Mouse (Mus musculus) limb, embryonic 14.5 days (tissue): Measurements from ENCODE around the gene Ankef1. TPM values are rescaled to one million over a fixed set of nuclear protein-coding genes. Genes with fewer than 3 reads are reported as not detected.

ENCODE experiments used
- ATAC-seq: fragments of 200-750 bp; cut with Nextera tagmentation; 2 replicates; pipeline ENCODE4 v1.8.0; 2017; ENCODE audit warnings: low read depth, moderate number of reproducible peaks, moderate TSS enrichment; ENCODE audit not compliant: low FRiP score
- DNase-seq: peaks from one replicate; pipeline ENCODE4 v3.0.0-alpha.2; 2015; ENCODE audit warnings: low spot score
- H3K27ac ChIP-seq: fragments of 300-500 bp; sonication (generic); replicated peaks from 2 replicates; pipeline ENCODE4 v1.5.1; 2014; ENCODE audit warnings: low read depth, mild to moderate bottlenecking, low read length, moderate library complexity, mixed read lengths
- H3K27me3 ChIP-seq: fragments of 300-500 bp; sonication (generic); 2 replicates; pipeline ENCODE4 v1.6.1; 2014; ENCODE audit warnings: low read length, mixed read lengths; ENCODE audit not compliant: control insufficient read depth, insufficient read depth
- H3K36me3 ChIP-seq: fragments of 300-500 bp; sonication (generic); 2 replicates; pipeline ENCODE4 v1.6.1; 2014; ENCODE audit warnings: mild to moderate bottlenecking, low read length, moderate library complexity, mixed read lengths; ENCODE audit not compliant: control insufficient read depth, insufficient read depth
- H3K4me1 ChIP-seq: fragments of 300-500 bp; sonication (generic); 2 replicates; pipeline ENCODE4 v1.6.1; 2014; ENCODE audit warnings: antibody characterized with exemption, low read length, mixed read lengths; ENCODE audit not compliant: control insufficient read depth, insufficient read depth
- H3K4me2 ChIP-seq: fragments of 300-500 bp; sonication (generic); replicated peaks from 2 replicates; pipeline ENCODE4 v1.6.1; 2014; ENCODE audit warnings: low read depth, mild to moderate bottlenecking, low read length, moderate library complexity; ENCODE audit not compliant: severe bottlenecking
- H3K4me3 ChIP-seq: fragments of 300-500 bp; sonication (generic); replicated peaks from 2 replicates; pipeline ENCODE4 v1.5.1; 2014; ENCODE audit warnings: low read length
- H3K9ac ChIP-seq: fragments of 300-500 bp; sonication (generic); 2 replicates; pipeline ENCODE4 v1.6.1; 2014; ENCODE audit warnings: mild to moderate bottlenecking, low read depth, low read length, moderate library complexity; ENCODE audit not compliant: severe bottlenecking
- H3K9me3 ChIP-seq: fragments of 300-500 bp; sonication (generic); 2 replicates; pipeline ENCODE4 v1.6.1; 2016; ENCODE audit warnings: low read length; ENCODE audit not compliant: control insufficient read depth
- POLR2A ChIP-seq: fragments of 200-500 bp; IDR thresholded peaks from 2 replicates; pipeline ENCODE4 v1.8.0; 2012; ENCODE audit warnings: inconsistent platforms, mild to moderate bottlenecking, moderate library complexity, borderline replicate concordance; ENCODE audit not compliant: insufficient read depth, insufficient read length; ENCODE audit errors: extremely low read depth
- WGBS: fragments of 180-500 bp; shearing (Covaris S2); extraction: QIAGEN DNeasy Blood & Tissue Kit; methylation state at CpG from one replicate; pipeline ENCODE4 v1.1.7; 2014; 5-methylcytosine and 5-hydroxymethylcytosine counted together
- polyA plus RNA-seq, 2 experiments: library from polyadenylated mRNA; depleted of rRNA in 1 of 2; stranded (reverse) in 1 of 2; unstranded in 1 of 2; fragments of >200 nt; fragmentation: Nextera tagmentation in 1 of 2; extraction: Ambion mirVana in 1 of 2; gene quantifications; 2 replicates each; pipeline versions ENCODE4 v1.2.1 to v1.2.3; 2012 to 2014

The Ankef1 gene
- 0.18 and 0.25 TPM in 2 replicates for polyA plus RNA-seq (2012; rRNA removed)
- 0.29 and 0.91 TPM in 2 replicates for polyA plus RNA-seq (2014; fragmentation: Nextera tagmentation; extraction: Ambion mirVana)

DNA sequence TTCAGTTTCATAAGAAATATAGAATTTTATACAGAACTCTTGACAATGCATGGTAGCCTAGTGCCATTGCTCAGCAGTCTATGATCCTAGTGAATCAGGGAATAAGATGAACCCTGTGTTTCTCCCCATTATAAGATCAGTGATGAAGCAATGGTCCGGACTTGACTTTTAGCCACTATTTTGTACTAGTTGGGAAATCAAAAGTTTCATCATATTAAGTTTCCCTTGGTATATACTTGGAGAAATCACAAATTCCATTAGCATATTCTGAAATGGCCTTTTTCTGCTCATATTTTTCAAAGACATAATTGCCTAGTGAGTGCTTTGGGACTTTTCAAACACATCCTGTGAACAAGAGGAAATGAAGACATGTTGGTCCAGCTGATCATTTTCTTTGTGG, at the start of gene Ankef1:
Gene Ankef1, plus strand, starts transcription at position 260 of the 400 bp plus-strand sequence.
- Histone ChIP-seq H3K27ac (no peak within 1 kb of the TSS), H3K4me1 (no peaks in the 10 kb centered on the region), H3K9me3 (no peaks in the 10 kb centered on the region), H3K27me3 (no peaks in the 10 kb centered on the region), H3K9ac (no peak within 1 kb of the TSS), H3K4me3 (no peak within 1 kb of the TSS), H3K36me3 (no peaks in the 10 kb centered on the region), H3K4me2 (no peak within 1 kb of the TSS)
- ATAC-seq (no peak), DNase-seq (no peak)
- WGBS: 94% methylated on average over 1 of the region's 1 CpGs
- no peak for TF ChIP-seq POLR2A

DNA sequence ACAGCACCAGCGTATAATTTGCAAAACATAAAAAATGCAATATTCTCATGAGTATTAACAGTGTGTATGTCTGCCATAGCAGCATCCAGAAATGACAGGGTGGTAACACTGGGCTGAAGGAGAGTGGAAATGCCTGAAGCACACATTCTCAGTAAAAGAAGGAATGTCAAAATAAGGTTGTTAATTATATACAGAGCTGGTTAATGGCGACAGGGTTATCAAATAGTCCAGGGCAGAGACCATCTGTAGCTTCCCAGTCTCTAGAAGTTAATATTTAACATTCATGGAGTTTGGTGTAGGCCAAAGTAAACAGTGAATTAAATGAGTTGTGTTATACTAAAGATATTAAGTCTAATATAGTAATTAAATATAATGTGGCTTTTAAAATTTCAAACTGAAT, 45.2 kb upstream of the Ankef1 start:
- Histone ChIP-seq H3K4me3 (no peak overlapping the region), H3K27me3 (no peaks in the 10 kb centered on the region), H3K9ac (no peak overlapping the region), H3K4me1 (no peaks in the 10 kb centered on the region), H3K36me3 (no peaks in the 10 kb centered on the region), H3K27ac (no peak overlapping the region), H3K4me2 (no peak overlapping the region), H3K9me3 (no peaks in the 10 kb centered on the region)
- no peak for DNase-seq
- no peak for TF ChIP-seq POLR2A
- no peak for ATAC-seq
- 65% methylated on average over 2 of the region's 2 CpGs for WGBS

DNA sequence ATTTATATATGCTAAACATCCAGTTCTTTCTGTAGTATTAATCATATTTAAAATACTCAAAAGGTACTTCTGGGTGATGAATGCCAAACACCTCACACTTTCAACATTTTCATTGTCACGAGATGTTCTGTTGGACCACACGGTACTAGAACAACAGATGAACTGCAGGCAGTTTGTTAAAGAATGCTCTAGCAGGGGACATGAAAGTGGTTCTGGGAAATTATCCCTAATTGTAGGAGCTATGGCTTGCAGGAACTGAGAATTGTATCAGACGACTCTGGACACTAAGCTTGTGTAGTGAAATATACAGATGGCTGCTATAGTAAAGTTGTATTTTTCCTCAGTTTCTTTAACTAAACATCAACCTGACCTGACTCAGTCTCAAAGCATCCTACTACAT, 44.8 kb upstream of the Ankef1 start:
- no peaks in the 10 kb centered on the region for H3K4me1 ChIP-seq
- no peak for TF ChIP-seq POLR2A
- no peak for ATAC-seq

GRCm38 (mm10) chr2:136477656-136478055, 24.1 kb upstream of the Ankef1 start:
- no peak overlapping the region for H3K4me2 ChIP-seq
- H3K27ac ChIP-seq: no peak overlapping the region
- H3K9ac ChIP-seq: no peak overlapping the region
- no peaks in the 10 kb centered on the region for H3K4me1 ChIP-seq
- H3K27me3 ChIP-seq: no peaks in the 10 kb centered on the region
- no peaks in the 10 kb centered on the region for H3K36me3 ChIP-seq
- no peak overlapping the region for H3K4me3 ChIP-seq
- no peak for TF ChIP-seq POLR2A
- no peaks in the 10 kb centered on the region for H3K9me3 ChIP-seq
- DNase-seq (no peak), ATAC-seq (no peak)
- 69% methylated on average over 3 of the region's 3 CpGs for WGBS

More for the DNA sequence above, 44.8 kb upstream of the Ankef1 start:
- no peak for DNase-seq
- Histone ChIP-seq H3K27me3 (no peaks in the 10 kb centered on the region), H3K36me3 (no peaks in the 10 kb centered on the region), H3K4me3 (no peak overlapping the region), H3K9me3 (no peaks in the 10 kb centered on the region), H3K9ac (no peak overlapping the region), H3K27ac (no peak overlapping the region), H3K4me2 (no peak overlapping the region)
- 74% methylated on average over 3 of the region's 3 CpGs for WGBS

GRCm38 (mm10) chr2:136482269-136482668, 19.4 kb upstream of the Ankef1 start:
- no peak for TF ChIP-seq POLR2A

GRCm38 (mm10) chr2:136483058-136483457, 18.7 kb upstream of the Ankef1 start:
- no peak overlapping the region for H3K27ac ChIP-seq
- no peak overlapping the region for H3K9ac ChIP-seq
- DNase-seq (no peak), ATAC-seq (no peak)
- 77% methylated on average over 3 of the region's 3 CpGs for WGBS
- H3K36me3 ChIP-seq: no peaks in the 10 kb centered on the region
- no peak overlapping the region for H3K4me3 ChIP-seq
- TF ChIP-seq POLR2A: no peak
- H3K4me1 ChIP-seq: peaks cover 2% of the 10 kb centered on the region; the same call in 1 of the 2 replicates
- H3K9me3 ChIP-seq: no peaks in the 10 kb centered on the region
- no peaks in the 10 kb centered on the region for H3K27me3 ChIP-seq
- H3K4me2 ChIP-seq: no peak overlapping the region

More at GRCm38 (mm10) chr2:136482269-136482668, 19.4 kb upstream of the Ankef1 start:
- ATAC-seq (no peak), DNase-seq (no peak)
- Histone ChIP-seq H3K27ac (no peak overlapping the region), H3K4me3 (no peak overlapping the region), H3K4me1 (peaks cover 2% of the 10 kb centered on the region; the same call in 1 of the 2 replicates), H3K27me3 (no peaks in the 10 kb centered on the region), H3K9ac (no peak overlapping the region), H3K36me3 (no peaks in the 10 kb centered on the region), H3K9me3 (no peaks in the 10 kb centered on the region), H3K4me2 (no peak overlapping the region)
- 77% methylated on average over 5 of the region's 5 CpGs for WGBS
